Comparison of ENCODE assay signal across 12 mouse cellular contexts in genomic region chr17:5221558-5221957, GRCm38 (mm10).
DNase-seq lines count a peak whose midpoint lies in the region; ATAC-seq and TF ChIP-seq lines count a peak whose summit lies in the region.
"Had no signal": no experiment of that assay in that cellular context is flagged by ENCODE, and none has a peak within 500 bp of the region (broad histone marks: within the 10 kb centered on the region; RNA-seq: fewer than 3 reads in every experiment).

No protein-coding gene starts in this region.

- H3K36me3 ChIP-seq in heart, embryonic 16.5 days (ENCODE audit: control insufficient read depth, insufficient read depth), result no peaks in the 10 kb centered on the region
- H3K36me3 ChIP-seq in heart, adult 2 months (ENCODE audit: control insufficient read depth, insufficient read depth, low read length), result peaks cover 2% of the 10 kb centered on the region; the same call in 1 of the 2 replicates
- H3K36me3 ChIP-seq in liver, postnatal 0 days (replicated peaks; ENCODE audit: insufficient read depth, low read length), result no peaks in the 10 kb centered on the region
- no peaks in the 10 kb centered on the region for H3K36me3 ChIP-seq in liver, embryonic 11.5 days (ENCODE audit: control insufficient read depth, insufficient read depth, low read length)
- no peaks in the 10 kb centered on the region for H3K36me3 ChIP-seq in limb, embryonic 10.5 days
- H3K36me3 ChIP-seq in small intestine, adult 2 months (ENCODE audit: control insufficient read depth, insufficient read depth, low read length), result no peaks in the 10 kb centered on the region
- H3K36me3 ChIP-seq: embryonic facial prominence, embryonic 15.5 days had no signal

- H3K4me3 ChIP-seq in heart, embryonic 16.5 days (ENCODE audit: low read length), result no peak overlapping the region
- H3K4me3 ChIP-seq in heart, adult 2 months, result no peak overlapping the region
- H3K4me3 ChIP-seq in liver, postnatal 0 days (ENCODE audit: low read depth, low read length), result no peak overlapping the region
- no peak overlapping the region for H3K4me3 ChIP-seq in liver, embryonic 11.5 days (ENCODE audit: low read depth, low read length)
- H3K4me3 ChIP-seq in limb, embryonic 10.5 days, result no peak overlapping the region
- no peak overlapping the region for H3K4me3 ChIP-seq in small intestine, adult 2 months (ENCODE audit: low read depth, low read length)
- H3K4me3 ChIP-seq: embryonic facial prominence, embryonic 15.5 days had no signal

- H3K79me2 ChIP-seq in heart, adult 2 months (replicated peaks; ENCODE audit: control insufficient read depth, insufficient read depth, low read length), result peaks cover 11% of the 10 kb centered on the region; the same call in 1 of the 2 replicates

- DNase-seq in heart, adult 2 months, result no peak
- no peak for DNase-seq in liver, postnatal 0 days
- DNase-seq in liver, embryonic 11.5 days (ENCODE audit: low spot score), result no peak
- DNase-seq in limb, embryonic 10.5 days (ENCODE audit: low spot score), result no peak
- DNase-seq: adrenal gland, postnatal 36 days; lung, postnatal 4 days; right cerebral cortex, postnatal 14 days had no signal

- WGBS in heart, embryonic 16.5 days, result 57% methylated on average over 4 of the region's 4 CpGs
- 57% methylated on average over 4 of the region's 4 CpGs for WGBS in heart, adult 2 months
- 73% methylated on average over 4 of the region's 4 CpGs for WGBS in liver, postnatal 0 days (ENCODE audit: insufficient replicate concordance)
- 68% methylated on average over 4 of the region's 4 CpGs for WGBS in liver, embryonic 11.5 days
- WGBS in limb, embryonic 10.5 days, result 32% methylated on average over 4 of the region's 4 CpGs
- WGBS in small intestine, adult 2 months, result 31% methylated on average over 4 of the region's 4 CpGs

- no peak for TF ChIP-seq CTCF in heart, adult 2 months (IDR thresholded peaks at IDR 0.05)
- TF ChIP-seq CTCF in liver, postnatal 0 days (IDR thresholded peaks at IDR 0.05; ENCODE audit: low read depth), result no peak
- no peak for TF ChIP-seq CTCF in small intestine, adult 2 months (IDR thresholded peaks at IDR 0.05; ENCODE audit: extremely low read depth, insufficient read length, insufficient replicate concordance, low read depth, low read length)

- intact Hi-C loops in heart, adult 2 months (cut with DNase I), result no loop called here

- no peaks in the 10 kb centered on the region for H3K9me3 ChIP-seq in heart, embryonic 16.5 days (replicated peaks; ENCODE audit: control insufficient read depth, low read length)
- no peaks in the 10 kb centered on the region for H3K9me3 ChIP-seq in liver, postnatal 0 days (ENCODE audit: low read length)
- no peaks in the 10 kb centered on the region for H3K9me3 ChIP-seq in liver, embryonic 11.5 days (ENCODE audit: control insufficient read depth, low read length)
- no peaks in the 10 kb centered on the region for H3K9me3 ChIP-seq in limb, embryonic 10.5 days (replicated peaks)
- H3K9me3 ChIP-seq: embryonic facial prominence, embryonic 15.5 days had no signal

- H3K27me3 ChIP-seq in heart, embryonic 16.5 days (ENCODE audit: control insufficient read depth, insufficient read depth, low read length), result no peaks in the 10 kb centered on the region
- no peaks in the 10 kb centered on the region for H3K27me3 ChIP-seq in heart, adult 2 months (ENCODE audit: control insufficient read depth, insufficient read depth, low read length)
- no peaks in the 10 kb centered on the region for H3K27me3 ChIP-seq in liver, postnatal 0 days (ENCODE audit: insufficient read depth, low read length)
- no peaks in the 10 kb centered on the region for H3K27me3 ChIP-seq in liver, embryonic 11.5 days (replicated peaks; ENCODE audit: control insufficient read depth, insufficient read depth, low read length)
- H3K27me3 ChIP-seq in limb, embryonic 10.5 days (ENCODE audit: low read depth, poor library complexity, severe bottlenecking), result no peaks in the 10 kb centered on the region
- no peaks in the 10 kb centered on the region for H3K27me3 ChIP-seq in small intestine, adult 2 months (ENCODE audit: control insufficient read depth, insufficient read depth, low read length)
- H3K27me3 ChIP-seq: embryonic facial prominence, embryonic 15.5 days had no signal

- TF ChIP-seq POLR2A in heart, adult 2 months (IDR thresholded peaks at IDR 0.05; ENCODE audit: insufficient read depth, low read depth, low read length), result no peak
- no peak for TF ChIP-seq POLR2A in small intestine, adult 2 months (IDR thresholded peaks at IDR 0.05; ENCODE audit: low read depth, low read length)

- H3K4me1 ChIP-seq in heart, embryonic 16.5 days (ENCODE audit: control insufficient read depth, insufficient read depth, low read length), result peaks cover 36% of the 10 kb centered on the region
- peaks cover 24% of the 10 kb centered on the region for H3K4me1 ChIP-seq in heart, adult 2 months (ENCODE audit: control insufficient read depth, insufficient read depth, low read length)
- peaks cover 36% of the 10 kb centered on the region for H3K4me1 ChIP-seq in liver, postnatal 0 days (ENCODE audit: insufficient read depth)
- H3K4me1 ChIP-seq in liver, embryonic 11.5 days (replicated peaks; ENCODE audit: control insufficient read depth, insufficient read depth, low read length), result peaks cover 24% of the 10 kb centered on the region
- peaks cover 93% of the 10 kb centered on the region for H3K4me1 ChIP-seq in limb, embryonic 10.5 days
- peaks cover 24% of the 10 kb centered on the region for H3K4me1 ChIP-seq in small intestine, adult 2 months (ENCODE audit: control insufficient read depth, insufficient read depth, insufficient read length, low read length)

- peak overlapping the region; percentile 18; the same call in 1 of the 2 replicates for H3K27ac ChIP-seq in heart, embryonic 16.5 days (ENCODE audit: low read length)
- H3K27ac ChIP-seq in heart, adult 2 months, result no peak overlapping the region
- 0 out of 2 replicates have a peak overlapping the region, but pooled peaks have one; percentile 16 for H3K27ac ChIP-seq in liver, postnatal 0 days (ENCODE audit: low read depth)
- H3K27ac ChIP-seq in liver, embryonic 11.5 days (ENCODE audit: low read depth, low read length), result no peak overlapping the region
- H3K27ac ChIP-seq in limb, embryonic 10.5 days, result peak overlapping the region; percentile 63
- H3K27ac ChIP-seq in small intestine, adult 2 months (ENCODE audit: insufficient read depth, low read depth, low read length), result peak overlapping the region; percentile 25; the same call in 1 of the 2 replicates

- H3K9ac ChIP-seq in heart, embryonic 16.5 days (ENCODE audit: low read length), result no peak overlapping the region
- no peak overlapping the region for H3K9ac ChIP-seq in heart, adult 2 months (ENCODE audit: low read depth, low read length)
- no peak overlapping the region for H3K9ac ChIP-seq in liver, postnatal 0 days (replicated peaks)
- H3K9ac ChIP-seq in liver, embryonic 11.5 days (ENCODE audit: low read depth, low read length), result no peak overlapping the region
- H3K9ac ChIP-seq: embryonic facial prominence, embryonic 15.5 days had no signal

- no peak for ATAC-seq in heart, embryonic 16.5 days (replicated peaks; ENCODE audit: extremely low read depth, insufficient read depth, low FRiP score)
- ATAC-seq in liver, postnatal 0 days, result no peak
- no peak for ATAC-seq in liver, embryonic 11.5 days (replicated peaks; ENCODE audit: low FRiP score)
- ATAC-seq in megakaryocyte progenitor cell, adult 5-6 weeks (replicated peaks; ENCODE audit: poor library complexity), result no peak
- ATAC-seq: CD4-positive, CD25-positive, alpha-beta regulatory T cell, adult 4 months had no signal

- no peak overlapping the region for H3K4me2 ChIP-seq in heart, embryonic 16.5 days (ENCODE audit: low read depth, low read length)
- no peak overlapping the region for H3K4me2 ChIP-seq in liver, postnatal 0 days (ENCODE audit: low read depth, low read length)
- H3K4me2 ChIP-seq in liver, embryonic 11.5 days, result no peak overlapping the region
- H3K4me2 ChIP-seq: embryonic facial prominence, embryonic 15.5 days had no signal

- no peak for TF ChIP-seq EP300 in heart, adult 2 months (IDR thresholded peaks at IDR 0.05; ENCODE audit: insufficient read depth, low read depth, low read length)
- TF ChIP-seq EP300 in liver, postnatal 0 days (IDR thresholded peaks at IDR 0.05; ENCODE audit: low read depth), result no peak

Comparison
In these comparisons a context has a peak if more than half of its experiments do, and no peak if none do; other contexts are left out.
1. H3K27ac ChIP-seq: peak in heart, embryonic 16.5 days (single experiment), liver, postnatal 0 days (single experiment), limb, embryonic 10.5 days (single experiment) and small intestine, adult 2 months (single experiment); none in heart, adult 2 months (single experiment) and liver, embryonic 11.5 days (single experiment).